Mouse (Mus musculus) lung, adult 2 months (tissue): ENCODE data around the gene Gm20489. TPM values are rescaled to one million over a fixed set of nuclear protein-coding genes. Genes with fewer than 3 reads are reported as not detected.
A peak's percentile ranks its signal among the peaks of the same experiment; 100 is the strongest.

Source experiments
- DNase-seq: peaks from one replicate; pipeline ENCODE4 v3.0.0; 2022
- H3K4me1 ChIP-seq: fragments of 200-500 bp; 2 replicates; pipeline ENCODE4 v1.6.1; 2011; ENCODE audit warnings: low read length; ENCODE audit not compliant: control insufficient read depth, insufficient read depth
- H3K4me3 ChIP-seq: fragments of 200-500 bp; replicated peaks from 2 replicates; pipeline ENCODE3; 2011; ENCODE audit warnings: low read depth, mild to moderate bottlenecking, control low read depth, low read length; ENCODE audit errors: extremely low read depth
- CTCF ChIP-seq: fragments of 200-500 bp; IDR thresholded peaks from 2 replicates; pipeline ENCODE4 v1.5.1; 2011; ENCODE audit warnings: mild to moderate bottlenecking, low read length, control low read depth; ENCODE audit not compliant: insufficient read depth
- POLR2A ChIP-seq: fragments of 200-500 bp; IDR thresholded peaks from 2 replicates; pipeline ENCODE4 v1.6.1; 2011; ENCODE audit warnings: low read depth, mild to moderate bottlenecking, control low read depth, low read length, borderline replicate concordance; ENCODE audit errors: extremely low read depth
- WGBS: fragments of 180-500 bp; shearing (Covaris S2); methylation state at CpG from one replicate; pipeline ENCODE4 v1.1.7; 2018; 5-methylcytosine and 5-hydroxymethylcytosine counted together
- polyA plus RNA-seq: library from polyadenylated mRNA; depleted of rRNA; stranded (reverse); fragments of >200 nt; gene quantifications from 2 replicates; pipeline ENCODE4 v1.2.3, GENCODE M21; 2012; rRNA removed

Gene Gm20489
- polyA plus RNA-seq, 1 experiment = not detected

- no peak for DNase-seq
- WGBS = 57% methylated on average over 1 of the region's 1 CpGs
- TF ChIP-seq CTCF (no peak), POLR2A (no peak)
- no peak within 1 kb of the TSS for H3K4me3 ChIP-seq
- H3K4me1 ChIP-seq = no peaks in the 10 kb centered on the region; the same call in 1 of the 2 replicates
Observed at GRCm38 (mm10) chrX:101263892-101264291, 4.9 kb downstream of the Gm20489 start, which contains the start of gene Gm614. Gm614 (minus strand) TSS chrX:101263992.

GRCm38 (mm10) chrX:101260441-101261325 is 8.1 kb downstream of the Gm20489 start:
- WGBS = 44% methylated on average over 13 of the region's 13 CpGs
- H3K4me3 ChIP-seq = no peak overlapping the region
- TF ChIP-seq POLR2A (no peak), CTCF (no peak)
- H3K4me1 ChIP-seq = no peaks in the 10 kb centered on the region
- DNase-seq = no peak

- TF ChIP-seq CTCF (no peak), POLR2A (no peak)
Observed at GRCm38 (mm10) chrX:101256603-101257002, 12.2 kb downstream of the Gm20489 start.

DNA sequence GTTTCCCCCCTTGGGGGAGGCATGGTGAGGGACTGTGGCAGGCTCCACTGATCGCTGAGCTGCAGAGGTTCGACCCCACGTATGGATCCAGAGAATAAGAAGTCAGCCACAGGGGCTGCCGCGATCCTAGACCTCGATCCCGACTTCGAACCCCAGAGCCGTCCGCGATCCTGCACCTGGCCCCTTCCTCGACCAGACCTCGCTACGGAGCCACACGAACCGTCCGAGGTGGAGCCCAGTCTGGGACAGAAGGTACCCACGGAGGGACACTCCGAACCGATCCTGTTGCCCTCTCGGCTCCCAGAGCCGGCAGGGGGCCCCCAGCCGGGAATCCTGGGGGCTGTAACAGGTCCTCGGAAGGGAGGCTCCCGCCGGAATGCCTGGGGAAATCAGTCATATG is 14.1 kb downstream of the Gm20489 start:
- Histone ChIP-seq H3K4me3 (peak overlapping the region; percentile 84), H3K4me1 (peaks cover 5% of the 10 kb centered on the region; the same call in 1 of the 2 replicates)
- no peak for TF ChIP-seq POLR2A
- TF ChIP-seq CTCF = no peak
- WGBS = 26% methylated on average over 26 of the region's 26 CpGs
- DNase-seq = no peak

More at GRCm38 (mm10) chrX:101256603-101257002, 12.2 kb downstream of the Gm20489 start:
- Histone ChIP-seq H3K4me1 (peaks cover 5% of the 10 kb centered on the region; the same call in 1 of the 2 replicates), H3K4me3 (no peak overlapping the region)
- 74% methylated on average over 13 of the region's 13 CpGs for WGBS
- no peak for DNase-seq

GRCm38 (mm10) chrX:101253952-101254729 is 14.7 kb downstream of the Gm20489 start, which contains the start of gene Foxo4:
Foxo4 (plus strand) TSS chrX:101254528.
- WGBS = 33% methylated on average over 47 of the region's 47 CpGs
- peak; percentile 74 for DNase-seq
- Histone ChIP-seq H3K4me3 (peak within 1 kb of the TSS; percentile 84), H3K4me1 (peaks cover 5% of the 10 kb centered on the region; the same call in 1 of the 2 replicates)
- TF ChIP-seq CTCF = no peak
- peak; percentile 62; the same call in 1 of the 2 replicates for TF ChIP-seq POLR2A

- DNase-seq = no peak
- no peak for TF ChIP-seq POLR2A
- no peak for TF ChIP-seq CTCF
- 30% methylated on average over 1 of the region's 1 CpGs for WGBS
Observed at GRCm38 (mm10) chrX:101245011-101245410, 23.8 kb downstream of the Gm20489 start.

DNA sequence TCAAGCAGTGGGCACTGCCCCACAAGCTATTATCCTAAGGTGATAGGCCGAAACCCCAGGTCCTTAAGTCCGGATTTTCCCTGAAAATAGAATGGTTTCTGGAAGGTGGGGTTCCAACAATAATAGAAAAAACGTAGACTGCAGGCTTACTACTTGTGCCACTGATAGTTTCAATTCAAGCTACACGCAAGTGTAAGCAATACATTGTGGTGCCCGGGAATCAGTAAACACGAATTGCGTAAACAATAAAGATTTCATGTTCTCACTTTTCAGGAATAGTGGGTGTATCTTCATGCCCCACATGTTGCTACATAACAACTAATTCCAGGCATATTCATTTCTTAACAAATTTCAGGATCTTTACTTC is 46.0 kb downstream of the Gm20489 start:
- 43% methylated on average over 7 of the region's 7 CpGs for WGBS
- no peaks in the 10 kb centered on the region; the same call in 1 of the 2 replicates for H3K4me1 ChIP-seq
- peak overlapping the region; percentile 32 for H3K4me3 ChIP-seq
- DNase-seq = no peak
- TF ChIP-seq CTCF = no peak
- no peak for TF ChIP-seq POLR2A

More at GRCm38 (mm10) chrX:101245011-101245410, 23.8 kb downstream of the Gm20489 start:
- H3K4me1 ChIP-seq = no peaks in the 10 kb centered on the region
- H3K4me3 ChIP-seq = no peak overlapping the region

- peak; percentile 80 for DNase-seq
- no peak for TF ChIP-seq CTCF
- TF ChIP-seq POLR2A = peak; percentile 64; the same call in 1 of the 2 replicates
- no peaks in the 10 kb centered on the region; the same call in 1 of the 2 replicates for H3K4me1 ChIP-seq
- H3K4me3 ChIP-seq = peak within 1 kb of the TSS; percentile 93
- WGBS = 22% methylated on average over 55 of the region's 55 CpGs
Observed at GRCm38 (mm10) chrX:101221834-101222795, 46.7 kb downstream of the Gm20489 start, which contains the start of gene Snx12. Snx12 (minus strand) TSS chrX:101222563.

Other genes starting within 250 kb of the Gm20489 start
- gene Tex11, start 209.4 kb downstream of the Gm20489 start, polyA plus RNA-seq = 0.09 and 0.12 TPM in 2 replicates
- gene Slc7a3, start 183.0 kb downstream of the Gm20489 start, polyA plus RNA-seq = 1.3 and 2.7 TPM in 2 replicates
- 11.3 and 26.5 TPM in 2 replicates for gene Snx12, start 46.5 kb downstream of the Gm20489 start, polyA plus RNA-seq
- 41.7 and 55.6 TPM in 2 replicates for gene Foxo4, start 14.5 kb downstream of the Gm20489 start, polyA plus RNA-seq
- 0.51 and 0.57 TPM in 2 replicates for gene Gm614, start 5.0 kb downstream of the Gm20489 start, polyA plus RNA-seq
- 38.0 and 60.3 TPM in 2 replicates for gene Il2rg, start 768 bp downstream of the Gm20489 start, polyA plus RNA-seq
- gene Med12, start 5.0 kb upstream of the Gm20489 start, polyA plus RNA-seq = 109 and 128 TPM in 2 replicates
- gene Nlgn3, start 30.1 kb upstream of the Gm20489 start, polyA plus RNA-seq = 0.23 and 0.57 TPM in 2 replicates
- 6.2 and 7.2 TPM in 2 replicates for gene Gjb1, start 107.4 kb upstream of the Gm20489 start, polyA plus RNA-seq
- gene Zmym3, start 151.8 kb upstream of the Gm20489 start, polyA plus RNA-seq = 23.6 and 32.8 TPM in 2 replicates
- gene Nono, start 160.3 kb upstream of the Gm20489 start, polyA plus RNA-seq = 57.9 and 96.3 TPM in 2 replicates
- 2.0 and 13.6 TPM in 2 replicates for gene Itgb1bp2, start 180.1 kb upstream of the Gm20489 start, polyA plus RNA-seq